In genomic region chr2:106857258-106857657, GRCm38 (mm10) we compare ENCODE assay signal across 11 mouse cellular contexts.
A peak's percentile ranks its signal among the peaks of the same experiment; 100 is the strongest.
DNase-seq lines count a peak whose midpoint lies in the region; ATAC-seq lines count a peak whose summit lies in the region.
"Had no signal": no experiment of that assay in that cellular context is flagged by ENCODE, and none has a peak within 500 bp of the region (broad histone marks: within the 10 kb centered on the region; RNA-seq: fewer than 3 reads in every experiment).

No protein-coding gene starts in this region.

- peak overlapping the region; percentile 34 for H3K27ac ChIP-seq in kidney, embryonic 15.5 days
- H3K27ac ChIP-seq in embryonic facial prominence, embryonic 14.5 days (replicated peaks; ENCODE audit: low read depth, low read length), result peak overlapping the region; percentile 78
- peak overlapping the region; percentile 50; the same call in 1 of the 2 replicates for H3K27ac ChIP-seq in limb, embryonic 15.5 days
- H3K27ac ChIP-seq: gastrocnemius, adult 2 months; left cerebral cortex, adult 2 months had no signal

- 75% methylated on average over 4 of the region's 4 CpGs for WGBS in kidney, embryonic 15.5 days
- 71% methylated on average over 4 of the region's 4 CpGs for WGBS in embryonic facial prominence, embryonic 14.5 days
- WGBS in limb, embryonic 15.5 days, result 55% methylated on average over 4 of the region's 4 CpGs

- H3K27me3 ChIP-seq in kidney, embryonic 15.5 days, result 0 out of 2 replicates have a peak, but pooled peaks cover 4% of the 10 kb centered on the region
- no peaks in the 10 kb centered on the region for H3K27me3 ChIP-seq in embryonic facial prominence, embryonic 14.5 days (replicated peaks; ENCODE audit: control insufficient read depth, insufficient read depth, low read length)
- no peaks in the 10 kb centered on the region for H3K27me3 ChIP-seq in limb, embryonic 15.5 days

- peaks cover 62% of the 10 kb centered on the region for H3K4me1 ChIP-seq in kidney, embryonic 15.5 days
- H3K4me1 ChIP-seq in embryonic facial prominence, embryonic 14.5 days (ENCODE audit: control insufficient read depth, insufficient read depth, low read length), result peaks cover 44% of the 10 kb centered on the region
- H3K4me1 ChIP-seq in limb, embryonic 15.5 days, result peaks cover 41% of the 10 kb centered on the region

- H3K36me3 ChIP-seq in kidney, embryonic 15.5 days, result no peaks in the 10 kb centered on the region
- H3K36me3 ChIP-seq in embryonic facial prominence, embryonic 14.5 days (ENCODE audit: control insufficient read depth, insufficient read depth, low read length), result no peaks in the 10 kb centered on the region
- no peaks in the 10 kb centered on the region for H3K36me3 ChIP-seq in limb, embryonic 15.5 days

- DNase-seq in cerebellum, adult 11-12 months, result peak; percentile 23
- DNase-seq in cerebellum, adult 11 months, result no peak
- no peak for DNase-seq in kidney, adult 18-20 months
- no peak for DNase-seq in embryonic facial prominence, embryonic 14.5 days (ENCODE audit: low spot score)
- DNase-seq in testis, postnatal 10 days (ENCODE audit: low spot score), result no peak
- DNase-seq: gastrocnemius, adult 2 months; heart, postnatal 14 days had no signal

- H3K9ac ChIP-seq in kidney, embryonic 15.5 days, result no peak overlapping the region
- H3K9ac ChIP-seq in embryonic facial prominence, embryonic 14.5 days (ENCODE audit: low read depth, low read length), result no peak overlapping the region
- H3K9ac ChIP-seq in limb, embryonic 15.5 days, result no peak overlapping the region

- H3K4me3 ChIP-seq in kidney, embryonic 15.5 days (replicated peaks), result no peak overlapping the region
- H3K4me3 ChIP-seq in embryonic facial prominence, embryonic 14.5 days (ENCODE audit: low read depth, low read length), result no peak overlapping the region
- no peak overlapping the region for H3K4me3 ChIP-seq in limb, embryonic 15.5 days
- H3K4me3 ChIP-seq: gastrocnemius, adult 2 months; left cerebral cortex, adult 2 months had no signal

- ATAC-seq in kidney, embryonic 15.5 days (replicated peaks; ENCODE audit: low FRiP score), result no peak
- no peak for ATAC-seq in embryonic facial prominence, embryonic 14.5 days (ENCODE audit: low read depth)
- no peak for ATAC-seq in limb, embryonic 15.5 days (ENCODE audit: insufficient number of reproducible peaks, low FRiP score, low TSS enrichment, low read depth)
- no peak for ATAC-seq in granulocyte monocyte progenitor cell, adult 5-6 weeks (replicated peaks; ENCODE audit: poor library complexity, severe bottlenecking)

- H3K9me3 ChIP-seq in kidney, embryonic 15.5 days (replicated peaks), result no peaks in the 10 kb centered on the region
- H3K9me3 ChIP-seq in embryonic facial prominence, embryonic 14.5 days (ENCODE audit: control insufficient read depth, low read length), result no peaks in the 10 kb centered on the region
- H3K9me3 ChIP-seq in limb, embryonic 15.5 days, result no peaks in the 10 kb centered on the region

- no peak overlapping the region for H3K4me2 ChIP-seq in kidney, embryonic 15.5 days
- 0 out of 2 replicates have a peak overlapping the region, but pooled peaks have one; percentile 7 for H3K4me2 ChIP-seq in embryonic facial prominence, embryonic 14.5 days (ENCODE audit: low read depth, low read length)
- no peak overlapping the region for H3K4me2 ChIP-seq in limb, embryonic 15.5 days
